Mouse (Mus musculus) C2C12 (cell line): ENCODE measurements around the gene Kif7.

ENCODE experiments used
- CTCF ChIP-seq: IDR thresholded peaks from one replicate; pipeline ENCODE4 v1.5.1; 2011; ENCODE audit not compliant: control insufficient read depth, insufficient read depth, insufficient read length
- USF1 ChIP-seq: IDR thresholded peaks from one replicate; pipeline ENCODE4 v1.6.1; 2011; ENCODE audit warnings: low read depth, mild to moderate bottlenecking, control low read depth, moderate library complexity

GRCm38 (mm10) chr7:79758176-79758575, 42.7 kb upstream of the Kif7 start:
- TF ChIP-seq CTCF (no peak), USF1 (no peak)
